Mouse (Mus musculus): ENCODE results near the gene Babam2. TPM values are rescaled to one million over a fixed set of nuclear protein-coding genes. Genes with fewer than 3 reads are reported as not detected.

The Babam2 gene
- polyA plus RNA-seq, 1 experiment from 2014 or later = 32.2 TPM

GRCm38 (mm10) chr5:31816082-31816481 lies 118.6 kb downstream of the Babam2 start:
- ATAC-seq (ENCODE audit: insufficient number of reproducible peaks, insufficient read depth, low FRiP score, low TSS enrichment) = no peak
- H3K9me3 ChIP-seq = no peaks in the 10 kb centered on the region
- peaks cover 1% of the 10 kb centered on the region; the same call in 1 of the 2 replicates for H3K4me1 ChIP-seq
- 78% methylated on average over 1 of the region's 1 CpGs for WGBS
- H3K9ac ChIP-seq = no peak overlapping the region
- no peak overlapping the region for H3K27ac ChIP-seq
- no peak overlapping the region for H3K4me3 ChIP-seq
- no peaks in the 10 kb centered on the region for H3K36me3 ChIP-seq
- no peaks in the 10 kb centered on the region for H3K27me3 ChIP-seq
- H3K4me2 ChIP-seq (replicated peaks) = no peak overlapping the region

DNA sequence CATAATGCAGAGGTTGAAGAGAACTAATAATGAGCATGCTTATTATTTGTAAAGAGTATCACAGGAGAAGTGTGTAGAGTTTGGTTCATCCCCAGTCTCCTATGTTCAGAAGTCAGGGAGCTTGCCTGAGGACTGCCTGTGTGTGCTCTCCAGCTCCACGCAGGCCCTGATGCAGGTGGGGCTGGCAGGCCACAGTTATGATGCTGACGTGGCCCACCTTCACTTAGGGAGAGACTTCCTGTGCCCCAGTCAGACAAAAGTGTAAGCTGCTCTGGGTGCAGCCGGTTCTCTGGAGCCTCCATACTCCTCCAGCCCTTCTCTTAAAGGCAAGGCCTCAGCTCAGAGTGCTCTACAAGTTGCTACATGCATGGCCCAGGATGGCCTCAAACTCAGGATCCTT lies 123.3 kb downstream of the Babam2 start:
- no peaks in the 10 kb centered on the region for H3K4me1 ChIP-seq
- no peaks in the 10 kb centered on the region for H3K27me3 ChIP-seq
- no peak overlapping the region for H3K9ac ChIP-seq
- WGBS = 83% methylated on average over 3 of the region's 3 CpGs
- H3K4me2 ChIP-seq (replicated peaks) = no peak overlapping the region
- H3K27ac ChIP-seq = no peak overlapping the region
- H3K4me3 ChIP-seq = no peak overlapping the region
- H3K36me3 ChIP-seq = no peaks in the 10 kb centered on the region
- no peak for ATAC-seq (ENCODE audit: insufficient number of reproducible peaks, insufficient read depth, low FRiP score, low TSS enrichment)
- H3K9me3 ChIP-seq = no peaks in the 10 kb centered on the region

- H3K9ac ChIP-seq = no peak overlapping the region
- H3K4me2 ChIP-seq (replicated peaks) = no peak overlapping the region
- no peaks in the 10 kb centered on the region for H3K9me3 ChIP-seq
- H3K4me1 ChIP-seq = no peaks in the 10 kb centered on the region
- no peak for ATAC-seq (ENCODE audit: insufficient number of reproducible peaks, insufficient read depth, low FRiP score, low TSS enrichment)
- 83% methylated on average over 1 of the region's 1 CpGs for WGBS
- no peak overlapping the region for H3K27ac ChIP-seq
- H3K27me3 ChIP-seq = no peaks in the 10 kb centered on the region
- H3K4me3 ChIP-seq = no peak overlapping the region
- H3K36me3 ChIP-seq = no peaks in the 10 kb centered on the region
Observed at GRCm38 (mm10) chr5:31821204-31821603, 123.7 kb downstream of the Babam2 start.

GRCm38 (mm10) chr5:31823673-31824072 lies 126.2 kb downstream of the Babam2 start:
- ATAC-seq (ENCODE audit: insufficient number of reproducible peaks, insufficient read depth, low FRiP score, low TSS enrichment) = no peak
- Histone ChIP-seq H3K27ac (no peak overlapping the region), H3K4me2 (replicated peaks) (no peak overlapping the region), H3K4me3 (no peak overlapping the region), H3K9me3 (no peaks in the 10 kb centered on the region), H3K4me1 (no peaks in the 10 kb centered on the region), H3K36me3 (no peaks in the 10 kb centered on the region), H3K9ac (no peak overlapping the region), H3K27me3 (no peaks in the 10 kb centered on the region)
- WGBS = 80% methylated on average over 3 of the region's 3 CpGs

DNA sequence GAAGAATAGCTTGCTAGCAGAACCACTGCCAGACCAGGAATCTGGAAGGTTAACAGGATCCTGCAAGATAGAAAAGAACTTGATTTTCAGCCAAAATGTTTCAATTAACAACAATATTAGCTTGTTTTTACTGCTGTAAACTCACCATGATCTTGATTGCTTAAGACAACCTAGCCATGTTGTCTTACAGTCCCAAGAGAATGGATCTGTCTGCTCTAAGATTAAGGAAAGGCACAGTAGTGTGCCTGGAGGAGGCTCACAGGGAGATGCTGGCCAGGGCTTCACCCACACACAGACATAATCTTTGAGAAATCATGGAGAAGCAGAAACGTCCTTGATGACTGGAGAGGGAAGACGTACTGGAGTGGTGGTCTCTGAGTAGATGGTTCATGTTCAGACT lies 126.6 kb downstream of the Babam2 start:
- ATAC-seq (ENCODE audit: insufficient number of reproducible peaks, insufficient read depth, low FRiP score, low TSS enrichment) = no peak
- WGBS = 41% methylated on average over 2 of the region's 2 CpGs
- H3K27me3 ChIP-seq = no peaks in the 10 kb centered on the region

GRCm38 (mm10) chr5:31827304-31827703 lies 129.8 kb downstream of the Babam2 start:
- no peaks in the 10 kb centered on the region for H3K27me3 ChIP-seq
- 91% methylated on average over 5 of the region's 5 CpGs for WGBS
- ATAC-seq (ENCODE audit: insufficient number of reproducible peaks, insufficient read depth, low FRiP score, low TSS enrichment) = no peak
- H3K9me3 ChIP-seq = no peaks in the 10 kb centered on the region
- no peak overlapping the region for H3K4me2 ChIP-seq (replicated peaks)
- no peak overlapping the region for H3K4me3 ChIP-seq
- H3K36me3 ChIP-seq = no peaks in the 10 kb centered on the region
- no peaks in the 10 kb centered on the region for H3K4me1 ChIP-seq
- H3K9ac ChIP-seq = no peak overlapping the region
- H3K27ac ChIP-seq = no peak overlapping the region

More for the DNA sequence above, 126.6 kb downstream of the Babam2 start:
- H3K4me3 ChIP-seq = no peak overlapping the region
- no peaks in the 10 kb centered on the region for H3K9me3 ChIP-seq
- H3K4me1 ChIP-seq = no peaks in the 10 kb centered on the region
- no peak overlapping the region for H3K9ac ChIP-seq
- H3K4me2 ChIP-seq (replicated peaks) = no peak overlapping the region
- no peaks in the 10 kb centered on the region for H3K36me3 ChIP-seq
- no peak overlapping the region for H3K27ac ChIP-seq

DNA sequence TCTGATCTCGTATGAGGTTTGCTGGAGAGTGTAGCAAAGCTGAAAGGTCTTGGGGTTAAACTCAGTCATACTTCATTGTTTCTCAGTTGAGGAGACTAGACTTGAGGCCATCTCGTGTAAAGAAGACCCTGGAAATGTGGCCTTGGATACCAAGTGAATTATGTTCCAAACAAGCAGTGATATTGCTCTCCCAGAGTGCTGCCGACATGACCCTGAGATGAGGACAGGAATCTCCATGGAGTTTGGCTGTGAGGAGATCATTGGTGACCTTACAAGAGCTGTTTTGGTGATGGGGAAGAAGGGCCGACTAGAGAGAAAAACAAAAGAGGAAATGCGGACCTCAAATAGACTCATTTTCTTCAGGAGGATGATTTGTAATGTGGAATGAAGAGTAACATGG lies 130.4 kb downstream of the Babam2 start:
- no peaks in the 10 kb centered on the region for H3K36me3 ChIP-seq
- no peak overlapping the region for H3K27ac ChIP-seq
- H3K4me3 ChIP-seq = no peak overlapping the region
- no peaks in the 10 kb centered on the region for H3K9me3 ChIP-seq
- 85% methylated on average over 5 of the region's 5 CpGs for WGBS
- H3K9ac ChIP-seq = no peak overlapping the region
- H3K4me2 ChIP-seq (replicated peaks) = no peak overlapping the region
- no peaks in the 10 kb centered on the region for H3K27me3 ChIP-seq
- ATAC-seq (ENCODE audit: insufficient number of reproducible peaks, insufficient read depth, low FRiP score, low TSS enrichment) = no peak
- no peaks in the 10 kb centered on the region for H3K4me1 ChIP-seq

DNA sequence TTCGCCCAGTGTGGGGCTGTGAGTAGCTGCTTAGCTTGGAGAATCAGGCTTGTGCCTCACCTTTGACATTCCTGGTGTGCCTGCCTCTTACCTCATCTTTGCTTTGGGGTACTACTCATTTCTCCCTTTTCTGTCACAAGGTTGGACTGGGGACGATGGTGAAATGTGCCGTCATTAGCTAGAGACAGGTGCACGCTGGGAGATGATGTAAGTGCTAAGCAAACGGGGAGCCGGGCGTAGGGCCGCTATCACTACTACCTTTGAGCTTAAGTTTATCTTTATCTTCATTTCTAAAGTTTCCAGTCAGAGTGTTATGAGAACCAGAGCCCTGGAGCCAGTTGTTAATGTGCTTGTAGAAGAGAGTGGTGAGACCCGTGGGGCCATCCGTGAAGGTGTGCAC lies 131.3 kb downstream of the Babam2 start:
- no peak overlapping the region for H3K9ac ChIP-seq
- 92% methylated on average over 10 of the region's 10 CpGs for WGBS

GRCm38 (mm10) chr5:31829588-31829987 lies 132.1 kb downstream of the Babam2 start:
- WGBS = 50% methylated on average over 1 of the region's 1 CpGs
- H3K4me1 ChIP-seq = no peaks in the 10 kb centered on the region

More for the DNA sequence above, 131.3 kb downstream of the Babam2 start:
- ATAC-seq (ENCODE audit: insufficient number of reproducible peaks, insufficient read depth, low FRiP score, low TSS enrichment) = no peak
- Histone ChIP-seq H3K9me3 (no peaks in the 10 kb centered on the region), H3K4me1 (no peaks in the 10 kb centered on the region), H3K36me3 (no peaks in the 10 kb centered on the region), H3K4me2 (replicated peaks) (no peak overlapping the region), H3K27ac (no peak overlapping the region), H3K27me3 (no peaks in the 10 kb centered on the region), H3K4me3 (no peak overlapping the region)

GRCm38 (mm10) chr5:31831587-31831986 lies 134.1 kb downstream of the Babam2 start:
- Histone ChIP-seq H3K4me1 (no peaks in the 10 kb centered on the region), H3K4me3 (no peak overlapping the region), H3K36me3 (no peaks in the 10 kb centered on the region), H3K9ac (no peak overlapping the region), H3K27me3 (no peaks in the 10 kb centered on the region), H3K27ac (no peak overlapping the region), H3K4me2 (replicated peaks) (no peak overlapping the region), H3K9me3 (0 out of 2 replicates have a peak, but pooled peaks cover 4% of the 10 kb centered on the region)
- no peak for ATAC-seq (ENCODE audit: insufficient number of reproducible peaks, insufficient read depth, low FRiP score, low TSS enrichment)
- 72% methylated on average over 1 of the region's 1 CpGs for WGBS

More at GRCm38 (mm10) chr5:31829588-31829987, 132.1 kb downstream of the Babam2 start:
- Histone ChIP-seq H3K27ac (no peak overlapping the region), H3K9ac (no peak overlapping the region), H3K36me3 (no peaks in the 10 kb centered on the region), H3K4me3 (no peak overlapping the region), H3K9me3 (no peaks in the 10 kb centered on the region), H3K27me3 (no peaks in the 10 kb centered on the region), H3K4me2 (replicated peaks) (no peak overlapping the region)
- no peak for ATAC-seq (ENCODE audit: insufficient number of reproducible peaks, insufficient read depth, low FRiP score, low TSS enrichment)

- Histone ChIP-seq H3K27ac (no peak overlapping the region), H3K4me1 (no peaks in the 10 kb centered on the region), H3K4me2 (replicated peaks) (no peak overlapping the region), H3K4me3 (no peak overlapping the region), H3K9me3 (0 out of 2 replicates have a peak, but pooled peaks cover 4% of the 10 kb centered on the region), H3K9ac (no peak overlapping the region), H3K36me3 (no peaks in the 10 kb centered on the region), H3K27me3 (no peaks in the 10 kb centered on the region)
- ATAC-seq (ENCODE audit: insufficient number of reproducible peaks, insufficient read depth, low FRiP score, low TSS enrichment) = no peak
- 82% methylated on average over 2 of the region's 2 CpGs for WGBS
Observed at GRCm38 (mm10) chr5:31835691-31836090, 138.2 kb downstream of the Babam2 start.

GRCm38 (mm10) chr5:31839973-31840372 lies 142.5 kb downstream of the Babam2 start:
- Histone ChIP-seq H3K27ac (no peak overlapping the region), H3K9ac (no peak overlapping the region), H3K9me3 (0 out of 2 replicates have a peak, but pooled peaks cover 3% of the 10 kb centered on the region), H3K4me1 (no peaks in the 10 kb centered on the region), H3K4me2 (replicated peaks) (no peak overlapping the region), H3K4me3 (no peak overlapping the region), H3K36me3 (no peaks in the 10 kb centered on the region), H3K27me3 (no peaks in the 10 kb centered on the region)
- ATAC-seq (ENCODE audit: insufficient number of reproducible peaks, insufficient read depth, low FRiP score, low TSS enrichment) = no peak

DNA sequence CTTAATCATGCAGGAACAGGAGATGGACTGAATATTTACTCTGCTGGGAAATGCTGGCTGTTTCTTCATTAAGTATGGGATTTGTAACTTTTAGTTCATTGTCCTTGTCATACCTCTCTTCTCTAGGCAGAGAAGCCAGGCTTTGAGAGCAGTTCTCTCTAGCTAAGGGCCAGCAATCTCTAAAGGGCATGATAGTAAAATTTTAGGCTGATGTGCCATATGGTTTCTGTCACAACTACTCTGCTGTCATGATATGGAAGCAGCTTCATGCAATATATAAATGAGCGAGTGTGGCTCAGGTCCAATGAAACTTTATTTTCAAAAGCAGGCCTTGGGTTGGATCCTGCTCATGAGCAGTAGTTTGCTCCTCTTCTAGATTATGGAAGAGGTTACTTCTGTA lies 142.9 kb downstream of the Babam2 start:
- Histone ChIP-seq H3K4me2 (replicated peaks) (no peak overlapping the region), H3K36me3 (no peaks in the 10 kb centered on the region), H3K4me3 (no peak overlapping the region), H3K4me1 (no peaks in the 10 kb centered on the region), H3K9ac (no peak overlapping the region), H3K9me3 (no peaks in the 10 kb centered on the region), H3K27ac (no peak overlapping the region), H3K27me3 (no peaks in the 10 kb centered on the region)
- 93% methylated on average over 1 of the region's 1 CpGs for WGBS
- ATAC-seq (ENCODE audit: insufficient number of reproducible peaks, insufficient read depth, low FRiP score, low TSS enrichment) = no peak

Data from embryonic facial prominence, embryonic 12.5 days (tissue).